Mouse (Mus musculus): Measurements from ENCODE around the gene Snrnp200. TPM values are rescaled to one million over a fixed set of nuclear protein-coding genes. Genes with fewer than 3 reads are reported as not detected.
"Not testable (repeated sequence)": the region's sequence is repeated elsewhere in the genome, so short reads cannot be mapped to it uniquely, and the experiment has no call there.

Gene Snrnp200
- polyA plus RNA-seq (2015; fragmentation: Nextera tagmentation; extraction: Ambion mirVana): 23.3 and 29.1 TPM in 2 replicates

GRCm38 (mm10) chr2:127207547-127208451, at the start of gene Snrnp200, which contains the start of gene 1810024B03Rik:
Gene Snrnp200 (plus strand): TSS chr2:127208386.
Gene 1810024B03Rik (minus strand): TSS chr2:127208280.
- peak within 1 kb of the TSS; percentile 79 for H3K27ac ChIP-seq (replicated peaks)
- peaks cover 25% of the 10 kb centered on the region for H3K36me3 ChIP-seq (replicated peaks)

GRCm38 (mm10) chr2:127165675-127166074, 42.5 kb upstream of the Snrnp200 start:
- Histone ChIP-seq H3K4me2 (no peak overlapping the region), H3K27ac (replicated peaks) (no peak overlapping the region), H3K36me3 (replicated peaks) (no peaks in the 10 kb centered on the region), H3K4me1 (replicated peaks) (no peaks in the 10 kb centered on the region), H3K9ac (no peak overlapping the region), H3K4me3 (replicated peaks) (no peak overlapping the region), H3K9me3 (replicated peaks) (no peaks in the 10 kb centered on the region), H3K27me3 (peaks cover 18% of the 10 kb centered on the region)
- no peak for ATAC-seq (ENCODE audit: insufficient read depth)
- WGBS (ENCODE audit: insufficient replicate concordance): 42% methylated on average over 4 of the region's 4 CpGs

More at GRCm38 (mm10) chr2:127207547-127208451, at the start of gene Snrnp200, which contains the start of gene 1810024B03Rik:
- H3K9ac ChIP-seq: peak within 1 kb of the TSS; percentile 78
- H3K4me3 ChIP-seq (replicated peaks): peak within 1 kb of the TSS; percentile 88
- 9% methylated on average over 36 of the region's 36 CpGs for WGBS (ENCODE audit: insufficient replicate concordance)
- peaks cover 22% of the 10 kb centered on the region for H3K4me1 ChIP-seq (replicated peaks)
- ATAC-seq (ENCODE audit: insufficient read depth): peak; percentile 96
- no peaks in the 10 kb centered on the region for H3K27me3 ChIP-seq
- no peaks in the 10 kb centered on the region for H3K9me3 ChIP-seq (replicated peaks)
- H3K4me2 ChIP-seq: peak within 1 kb of the TSS; percentile 76

GRCm38 (mm10) chr2:127166261-127166660, 41.9 kb upstream of the Snrnp200 start:
- H3K36me3 ChIP-seq (replicated peaks); ATAC-seq (ENCODE audit: insufficient read depth); H3K4me1 ChIP-seq (replicated peaks); H3K9me3 ChIP-seq (replicated peaks); H3K4me3 ChIP-seq (replicated peaks); H3K27ac ChIP-seq (replicated peaks); H3K4me2 ChIP-seq; H3K9ac ChIP-seq: not testable (repeated sequence)
- 9% methylated on average over 1 of the region's 1 CpGs for WGBS (ENCODE audit: insufficient replicate concordance)
- H3K27me3 ChIP-seq: peaks cover 18% of the 10 kb centered on the region

- H3K4me3 ChIP-seq (replicated peaks): peak overlapping the region; percentile 65
- peaks cover 8% of the 10 kb centered on the region for H3K4me1 ChIP-seq (replicated peaks)
- ATAC-seq (ENCODE audit: insufficient read depth): peak; percentile 100
- peak overlapping the region; percentile 82 for H3K4me2 ChIP-seq
- no peaks in the 10 kb centered on the region for H3K36me3 ChIP-seq (replicated peaks)
- H3K27me3 ChIP-seq: peaks cover 2% of the 10 kb centered on the region; the same call in 1 of the 2 replicates
- H3K27ac ChIP-seq (replicated peaks): peak overlapping the region; percentile 78
- no peaks in the 10 kb centered on the region for H3K9me3 ChIP-seq (replicated peaks)
- WGBS (ENCODE audit: insufficient replicate concordance): 3% methylated on average over 17 of the region's 17 CpGs
- H3K9ac ChIP-seq: peak overlapping the region; percentile 74
These were observed 25.4 kb upstream of the Snrnp200 start for GRCm38 (mm10) chr2:127182598-127183381.

GRCm38 (mm10) chr2:127189574-127189973, 18.6 kb upstream of the Snrnp200 start:
- H3K4me3 ChIP-seq (replicated peaks): no peak overlapping the region
- no peak for ATAC-seq (ENCODE audit: insufficient read depth)
- H3K4me1 ChIP-seq (replicated peaks): no peaks in the 10 kb centered on the region
- no peaks in the 10 kb centered on the region for H3K36me3 ChIP-seq (replicated peaks)
- H3K9ac ChIP-seq: no peak overlapping the region
- no peak overlapping the region for H3K27ac ChIP-seq (replicated peaks)
- H3K27me3 ChIP-seq: peaks cover 7% of the 10 kb centered on the region; the same call in 1 of the 2 replicates
- no peaks in the 10 kb centered on the region for H3K9me3 ChIP-seq (replicated peaks)
- H3K4me2 ChIP-seq: no peak overlapping the region

- Histone ChIP-seq H3K4me1 (replicated peaks) (peaks cover 21% of the 10 kb centered on the region), H3K27me3 (no peaks in the 10 kb centered on the region), H3K9ac (no peak overlapping the region), H3K4me2 (no peak overlapping the region), H3K27ac (replicated peaks) (no peak overlapping the region), H3K9me3 (replicated peaks) (no peaks in the 10 kb centered on the region), H3K4me3 (replicated peaks) (no peak overlapping the region), H3K36me3 (replicated peaks) (no peaks in the 10 kb centered on the region; the same call in 1 of the 2 replicates)
- ATAC-seq (ENCODE audit: insufficient read depth): no peak
- WGBS (ENCODE audit: insufficient replicate concordance): 19% methylated on average over 3 of the region's 3 CpGs
These were observed 3.3 kb upstream of the Snrnp200 start for GRCm38 (mm10) chr2:127204932-127205331.

GRCm38 (mm10) chr2:127205936-127206335, 2.2 kb upstream of the Snrnp200 start:
- not testable (repeated sequence) for H3K27ac ChIP-seq (replicated peaks); H3K9ac ChIP-seq; ATAC-seq (ENCODE audit: insufficient read depth); H3K27me3 ChIP-seq; H3K4me2 ChIP-seq; H3K9me3 ChIP-seq (replicated peaks); H3K36me3 ChIP-seq (replicated peaks); H3K4me3 ChIP-seq (replicated peaks)
- H3K4me1 ChIP-seq (replicated peaks): peaks cover 22% of the 10 kb centered on the region
- WGBS (ENCODE audit: insufficient replicate concordance): 73% methylated on average over 4 of the region's 4 CpGs

GRCm38 (mm10) chr2:127206916-127207315, 1.3 kb upstream of the Snrnp200 start:
- no peak overlapping the region for H3K9ac ChIP-seq
- no peak overlapping the region for H3K27ac ChIP-seq (replicated peaks)
- H3K27me3 ChIP-seq: no peaks in the 10 kb centered on the region
- WGBS (ENCODE audit: insufficient replicate concordance): 66% methylated on average over 2 of the region's 2 CpGs
- H3K4me1 ChIP-seq (replicated peaks): peaks cover 22% of the 10 kb centered on the region
- no peaks in the 10 kb centered on the region for H3K9me3 ChIP-seq (replicated peaks)
- no peak for ATAC-seq (ENCODE audit: insufficient read depth)
- H3K36me3 ChIP-seq (replicated peaks): peaks cover 16% of the 10 kb centered on the region
- peak overlapping the region; percentile 88; the same call in 1 of the 2 replicates for H3K4me3 ChIP-seq (replicated peaks)
- H3K4me2 ChIP-seq: no peak overlapping the region

- peak overlapping the region; percentile 88 for H3K4me3 ChIP-seq (replicated peaks)
- H3K27me3 ChIP-seq: no peaks in the 10 kb centered on the region
- peak overlapping the region; percentile 76 for H3K4me2 ChIP-seq
- 0% methylated on average over 17 of the region's 17 CpGs for WGBS (ENCODE audit: insufficient replicate concordance)
- peak overlapping the region; percentile 79 for H3K27ac ChIP-seq (replicated peaks)
- H3K9me3 ChIP-seq (replicated peaks): no peaks in the 10 kb centered on the region
- H3K36me3 ChIP-seq (replicated peaks): peaks cover 31% of the 10 kb centered on the region
- H3K9ac ChIP-seq: peak overlapping the region; percentile 78
- no peak for ATAC-seq (ENCODE audit: insufficient read depth)
- H3K4me1 ChIP-seq (replicated peaks): peaks cover 22% of the 10 kb centered on the region
These were observed 225 bp downstream of the Snrnp200 start for GRCm38 (mm10) chr2:127208452-127208769.

- Histone ChIP-seq H3K27ac (replicated peaks) (no peak overlapping the region), H3K9ac (no peak overlapping the region), H3K4me3 (replicated peaks) (no peak overlapping the region), H3K9me3 (replicated peaks) (no peaks in the 10 kb centered on the region), H3K27me3 (no peaks in the 10 kb centered on the region), H3K4me1 (replicated peaks) (peaks cover 22% of the 10 kb centered on the region), H3K4me2 (no peak overlapping the region), H3K36me3 (replicated peaks) (peaks cover 54% of the 10 kb centered on the region)
- 85% methylated on average over 11 of the region's 11 CpGs for WGBS (ENCODE audit: insufficient replicate concordance)
- ATAC-seq (ENCODE audit: insufficient read depth): no peak
These were observed 2.5 kb downstream of the Snrnp200 start for GRCm38 (mm10) chr2:127210701-127211100.

GRCm38 (mm10) chr2:127217746-127218145, 9.6 kb downstream of the Snrnp200 start:
- no peaks in the 10 kb centered on the region for H3K4me1 ChIP-seq (replicated peaks)
- no peak for ATAC-seq (ENCODE audit: insufficient read depth)
- no peaks in the 10 kb centered on the region for H3K27me3 ChIP-seq
- H3K9me3 ChIP-seq (replicated peaks): no peaks in the 10 kb centered on the region
- WGBS (ENCODE audit: insufficient replicate concordance): 85% methylated on average over 5 of the region's 5 CpGs
- no peak overlapping the region for H3K27ac ChIP-seq (replicated peaks)
- no peak overlapping the region for H3K9ac ChIP-seq
- no peak overlapping the region for H3K4me2 ChIP-seq
- no peak overlapping the region for H3K4me3 ChIP-seq (replicated peaks)
- H3K36me3 ChIP-seq (replicated peaks): peaks cover 98% of the 10 kb centered on the region

Measured in liver, embryonic 15.5 days (tissue).